Mouse (Mus musculus): ENCODE results near the gene Camkmt. TPM values are rescaled to one million over a fixed set of nuclear protein-coding genes. Genes with fewer than 3 reads are reported as not detected.

Camkmt gene
- polyA plus RNA-seq, 1 experiment from 2014 or later = 16.4 TPM

DNA sequence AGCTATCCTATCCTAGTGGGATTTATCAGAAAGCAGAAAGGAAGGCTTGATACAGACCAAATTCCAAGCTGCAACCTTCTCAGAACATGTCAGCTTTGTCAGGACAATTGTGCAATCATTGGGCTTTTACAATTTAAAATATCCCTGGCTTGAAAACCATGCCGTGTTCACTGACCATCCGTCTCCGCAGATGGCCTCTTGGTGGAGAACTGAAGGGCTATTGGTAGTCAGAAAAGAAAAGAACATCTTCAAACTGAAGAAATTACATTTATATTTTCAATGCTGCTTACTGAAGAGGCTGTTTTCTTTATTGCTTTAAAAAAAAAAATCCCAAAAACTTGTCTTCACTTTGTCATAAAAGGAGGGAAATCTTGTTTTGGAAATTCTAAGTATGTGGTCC is 401.1 kb downstream of the Camkmt start:
- Histone ChIP-seq H3K9me3 (ENCODE audit: control insufficient read depth, low read length) (0 out of 2 replicates have a peak, but pooled peaks cover 7% of the 10 kb centered on the region), H3K4me3 (ENCODE audit: low read length) (no peak overlapping the region), H3K9ac (ENCODE audit: low read depth, low read length) (no peak overlapping the region), H3K4me2 (ENCODE audit: low read depth, low read length) (no peak overlapping the region), H3K36me3 (ENCODE audit: control insufficient read depth, insufficient read depth, low read length) (no peaks in the 10 kb centered on the region), H3K4me1 (ENCODE audit: control insufficient read depth, insufficient read depth, low read length) (peaks cover 2% of the 10 kb centered on the region; the same call in 1 of the 2 replicates), H3K27ac (ENCODE audit: low read length) (no peak overlapping the region), H3K27me3 (replicated peaks; ENCODE audit: control insufficient read depth, insufficient read depth, low read length) (peaks cover 48% of the 10 kb centered on the region)
- 65% methylated on average over 3 of the region's 3 CpGs for WGBS
- ATAC-seq = no peak

DNA sequence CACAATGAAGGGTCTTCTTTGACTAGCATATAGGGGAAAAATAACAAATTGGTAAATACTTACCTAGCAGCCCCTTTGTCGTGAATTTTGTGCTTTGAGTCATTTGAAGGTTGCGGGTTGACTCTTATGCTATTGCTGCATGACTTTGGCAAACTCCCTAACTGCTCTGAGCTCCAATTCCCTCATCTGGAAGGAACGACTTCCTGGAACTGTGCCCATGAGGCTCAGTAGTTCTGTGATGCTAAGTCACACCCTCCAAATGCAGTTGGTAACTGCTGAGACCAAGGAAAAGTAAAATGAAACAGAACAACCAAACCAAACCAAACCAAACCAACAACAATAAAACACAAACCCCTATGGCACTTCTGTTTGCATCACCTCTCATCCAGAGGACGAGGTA is 403.2 kb downstream of the Camkmt start:
- H3K27ac ChIP-seq (ENCODE audit: low read length) = no peak overlapping the region
- peaks cover 33% of the 10 kb centered on the region for H3K27me3 ChIP-seq (replicated peaks; ENCODE audit: control insufficient read depth, insufficient read depth, low read length)
- no peak overlapping the region for H3K4me2 ChIP-seq (ENCODE audit: low read depth, low read length)
- no peaks in the 10 kb centered on the region for H3K36me3 ChIP-seq (ENCODE audit: control insufficient read depth, insufficient read depth, low read length)
- no peak overlapping the region for H3K4me3 ChIP-seq (ENCODE audit: low read length)
- H3K9ac ChIP-seq (ENCODE audit: low read depth, low read length) = no peak overlapping the region
- 0 out of 2 replicates have a peak, but pooled peaks cover 8% of the 10 kb centered on the region for H3K9me3 ChIP-seq (ENCODE audit: control insufficient read depth, low read length)
- no peak for ATAC-seq
- 67% methylated on average over 4 of the region's 4 CpGs for WGBS
- no peaks in the 10 kb centered on the region for H3K4me1 ChIP-seq (ENCODE audit: control insufficient read depth, insufficient read depth, low read length)

DNA sequence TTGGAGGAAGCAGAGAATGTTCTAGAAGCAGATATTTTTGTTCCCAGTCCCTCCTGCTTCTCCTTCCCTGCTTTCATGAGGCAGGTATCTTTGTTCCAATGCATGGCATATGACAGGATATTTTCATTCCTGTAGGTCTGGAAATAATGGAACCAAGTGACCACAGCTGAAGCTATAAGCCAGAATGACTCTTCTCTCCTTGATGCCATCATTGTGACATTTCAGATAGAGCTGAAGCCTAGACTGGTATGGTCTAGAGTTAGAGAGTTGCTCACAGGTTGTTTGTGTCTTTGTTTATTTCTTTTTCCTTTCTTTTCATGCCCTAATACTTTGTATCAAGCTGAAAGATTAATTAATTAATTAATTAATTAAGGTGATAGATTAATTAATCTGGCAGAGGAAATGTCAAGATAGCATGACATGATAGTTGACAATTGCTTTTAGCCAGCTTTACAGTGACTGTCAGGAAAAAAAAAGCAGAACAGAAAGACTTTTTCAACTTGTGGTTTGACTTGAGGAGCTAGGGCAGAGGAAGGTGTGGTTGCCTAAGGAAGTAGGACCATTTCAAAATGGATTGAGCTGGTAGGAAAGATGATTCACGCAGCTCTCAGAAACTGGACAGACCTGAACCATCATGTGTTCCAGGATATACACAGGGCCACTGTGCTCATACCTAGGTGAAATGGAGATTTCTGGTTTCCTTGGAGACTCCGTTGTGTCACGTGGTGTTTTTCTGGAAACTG is 404.8 kb downstream of the Camkmt start:
- no peak overlapping the region for H3K4me2 ChIP-seq (ENCODE audit: low read depth, low read length)
- H3K27ac ChIP-seq (ENCODE audit: low read length) = no peak overlapping the region
- H3K36me3 ChIP-seq (ENCODE audit: control insufficient read depth, insufficient read depth, low read length) = no peaks in the 10 kb centered on the region
- peaks cover 17% of the 10 kb centered on the region for H3K27me3 ChIP-seq (replicated peaks; ENCODE audit: control insufficient read depth, insufficient read depth, low read length)
- 0 out of 2 replicates have a peak, but pooled peaks cover 8% of the 10 kb centered on the region for H3K9me3 ChIP-seq (ENCODE audit: control insufficient read depth, low read length)
- ATAC-seq = no peak
- no peak overlapping the region for H3K4me3 ChIP-seq (ENCODE audit: low read length)
- H3K9ac ChIP-seq (ENCODE audit: low read depth, low read length) = no peak overlapping the region
- 95% methylated on average over 3 of the region's 3 CpGs for WGBS
- no peaks in the 10 kb centered on the region for H3K4me1 ChIP-seq (ENCODE audit: control insufficient read depth, insufficient read depth, low read length)

DNA sequence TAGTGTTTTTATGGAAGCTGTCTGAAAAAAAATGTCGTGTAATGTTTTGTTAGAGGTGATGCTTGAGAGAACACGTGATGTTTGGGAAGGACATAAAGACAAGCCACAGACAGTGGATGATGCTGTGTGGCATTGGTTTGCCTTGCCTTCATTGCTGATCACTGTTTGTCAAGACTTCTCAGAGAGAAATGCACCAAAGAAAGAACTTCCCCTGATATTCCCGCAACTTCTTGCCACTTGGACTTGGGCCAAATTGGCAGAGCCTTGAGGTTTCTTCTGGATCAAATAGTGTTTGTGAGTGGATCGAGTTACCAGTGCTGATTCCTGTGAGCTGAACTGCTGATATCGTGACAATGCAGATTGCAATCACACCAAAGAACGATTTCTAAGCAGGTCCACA is 405.5 kb downstream of the Camkmt start:
- H3K4me2 ChIP-seq (ENCODE audit: low read depth, low read length) = no peak overlapping the region
- whole genome bisulfite sequencing = 84% methylated on average over 6 of the region's 6 CpGs
- ATAC-seq = no peak
- H3K27ac ChIP-seq (ENCODE audit: low read length) = no peak overlapping the region
- no peaks in the 10 kb centered on the region for H3K36me3 ChIP-seq (ENCODE audit: control insufficient read depth, insufficient read depth, low read length)
- no peaks in the 10 kb centered on the region for H3K4me1 ChIP-seq (ENCODE audit: control insufficient read depth, insufficient read depth, low read length)
- H3K9me3 ChIP-seq (ENCODE audit: control insufficient read depth, low read length) = 0 out of 2 replicates have a peak, but pooled peaks cover 8% of the 10 kb centered on the region
- H3K27me3 ChIP-seq (replicated peaks; ENCODE audit: control insufficient read depth, insufficient read depth, low read length) = peaks cover 14% of the 10 kb centered on the region; the same call in 1 of the 2 replicates
- no peak overlapping the region for H3K4me3 ChIP-seq (ENCODE audit: low read length)
- H3K9ac ChIP-seq (ENCODE audit: low read depth, low read length) = no peak overlapping the region

DNA sequence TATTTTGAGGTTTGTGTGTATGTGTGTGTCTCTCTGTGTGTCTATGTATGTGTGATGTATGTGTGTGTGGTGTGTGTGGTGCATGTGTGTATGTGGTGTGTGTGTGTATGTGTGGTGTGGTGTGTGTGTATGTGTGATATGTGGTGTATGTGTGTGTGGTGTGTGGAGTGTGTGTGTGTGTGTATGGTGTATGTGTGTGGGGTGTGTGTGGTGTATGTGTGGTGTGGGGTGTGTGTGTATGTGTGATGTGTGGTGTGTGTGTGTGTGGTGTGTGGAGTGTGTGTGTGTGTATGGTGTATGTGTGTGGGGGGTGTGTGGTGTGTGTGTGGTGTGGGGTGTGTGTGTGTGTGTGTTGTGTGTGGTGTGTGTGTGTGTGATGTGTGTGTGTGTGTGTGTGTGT is 414.5 kb downstream of the Camkmt start:
- H3K4me2 ChIP-seq (ENCODE audit: low read depth, low read length) = no peak overlapping the region
- no peaks in the 10 kb centered on the region for H3K36me3 ChIP-seq (ENCODE audit: control insufficient read depth, insufficient read depth, low read length)
- no peak overlapping the region for H3K9ac ChIP-seq (ENCODE audit: low read depth, low read length)
- H3K27me3 ChIP-seq (replicated peaks; ENCODE audit: control insufficient read depth, insufficient read depth, low read length) = no peaks in the 10 kb centered on the region
- H3K27ac ChIP-seq (ENCODE audit: low read length) = no peak overlapping the region
- H3K4me3 ChIP-seq (ENCODE audit: low read length) = no peak overlapping the region
- no peaks in the 10 kb centered on the region for H3K4me1 ChIP-seq (ENCODE audit: control insufficient read depth, insufficient read depth, low read length)
- H3K9me3 ChIP-seq (ENCODE audit: control insufficient read depth, low read length) = no peaks in the 10 kb centered on the region
- ATAC-seq = no peak

DNA sequence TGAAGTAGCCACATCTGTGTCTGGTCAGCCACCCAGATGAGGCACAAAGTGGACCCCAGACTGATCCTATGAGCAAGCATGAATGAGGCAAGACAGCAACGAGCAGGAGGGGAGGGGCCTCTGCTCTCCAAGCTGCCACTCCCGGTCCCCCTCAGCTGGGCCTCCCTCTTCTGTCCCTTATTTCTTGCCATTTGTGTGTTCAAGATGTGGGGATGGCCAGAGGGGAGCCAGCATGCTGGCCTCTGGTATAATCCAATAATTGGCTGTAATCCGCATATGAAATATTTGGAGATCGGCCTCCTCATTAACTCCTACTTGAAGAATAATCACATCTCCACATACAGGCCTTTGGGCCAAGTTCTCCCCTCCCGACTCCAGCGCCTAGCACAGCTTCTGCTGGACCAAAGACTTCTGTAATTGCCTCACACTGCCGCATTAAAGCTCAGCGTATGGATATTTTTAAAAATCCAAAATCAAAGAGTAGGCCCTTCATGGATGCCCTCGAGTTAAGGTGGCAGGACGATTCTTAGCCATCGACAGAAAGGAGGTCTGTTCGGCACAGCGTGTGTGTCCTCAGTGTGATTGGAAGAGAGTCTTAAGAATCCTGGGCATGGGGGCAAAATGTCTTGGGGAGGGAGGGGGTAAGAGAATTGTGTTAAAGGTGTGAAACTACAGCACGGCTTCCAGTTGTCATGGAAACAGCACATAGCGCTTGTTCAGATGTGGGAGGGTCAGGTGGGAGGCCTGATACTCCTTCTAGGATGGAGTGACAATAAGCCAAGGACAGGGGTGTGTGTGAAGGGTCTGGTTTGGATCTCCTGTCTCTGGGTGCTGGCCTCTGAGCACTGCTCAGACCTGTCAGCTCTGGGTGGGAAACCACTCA is 416.1 kb downstream of the Camkmt start:
- Histone ChIP-seq H3K9ac (ENCODE audit: low read depth, low read length) (no peak overlapping the region), H3K9me3 (ENCODE audit: control insufficient read depth, low read length) (no peaks in the 10 kb centered on the region), H3K27me3 (replicated peaks; ENCODE audit: control insufficient read depth, insufficient read depth, low read length) (no peaks in the 10 kb centered on the region), H3K4me1 (ENCODE audit: control insufficient read depth, insufficient read depth, low read length) (no peaks in the 10 kb centered on the region), H3K27ac (ENCODE audit: low read length) (no peak overlapping the region), H3K4me3 (ENCODE audit: low read length) (no peak overlapping the region), H3K36me3 (ENCODE audit: control insufficient read depth, insufficient read depth, low read length) (no peaks in the 10 kb centered on the region), H3K4me2 (ENCODE audit: low read depth, low read length) (no peak overlapping the region)
- 78% methylated on average over 15 of the region's 15 CpGs for WGBS
- ATAC-seq = no peak

DNA sequence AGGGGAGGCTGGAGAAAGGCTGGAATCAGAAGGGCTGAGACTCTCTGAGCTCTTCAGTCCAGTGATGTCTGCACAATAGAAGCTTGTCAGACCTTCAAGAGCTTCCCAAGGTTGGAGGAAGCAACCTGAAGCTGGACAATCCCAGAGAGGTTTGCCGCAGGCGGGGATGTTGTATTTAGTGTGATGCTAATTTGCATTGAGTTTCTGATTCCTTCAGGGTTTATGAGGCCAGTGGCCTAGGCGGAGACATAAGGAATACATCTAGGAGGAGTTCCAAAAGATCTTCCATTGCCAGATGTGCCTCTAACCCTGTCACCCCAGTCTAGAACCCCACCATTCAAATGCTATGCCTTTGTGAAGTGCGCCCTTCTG is 416.7 kb downstream of the Camkmt start:
- no peak overlapping the region for H3K27ac ChIP-seq (ENCODE audit: low read length)
- no peaks in the 10 kb centered on the region for H3K27me3 ChIP-seq (replicated peaks; ENCODE audit: control insufficient read depth, insufficient read depth, low read length)
- no peak overlapping the region for H3K4me3 ChIP-seq (ENCODE audit: low read length)
- H3K36me3 ChIP-seq (ENCODE audit: control insufficient read depth, insufficient read depth, low read length) = no peaks in the 10 kb centered on the region
- ATAC-seq = no peak
- no peak overlapping the region for H3K4me2 ChIP-seq (ENCODE audit: low read depth, low read length)
- H3K9ac ChIP-seq (ENCODE audit: low read depth, low read length) = no peak overlapping the region
- no peaks in the 10 kb centered on the region for H3K9me3 ChIP-seq (ENCODE audit: control insufficient read depth, low read length)
- H3K4me1 ChIP-seq (ENCODE audit: control insufficient read depth, insufficient read depth, low read length) = no peaks in the 10 kb centered on the region
- WGBS = 92% methylated on average over 4 of the region's 4 CpGs

Other genes with a start within 250 kb of the Camkmt start
- 70.4 and 73.4 TPM in 2 replicates for gene Ppm1b, start 133.8 kb upstream of the Camkmt start, polyA plus RNA-seq (2015; fragmentation: Nextera tagmentation; extraction: Ambion mirVana)
- 72.2 and 109 TPM in 2 replicates for gene Slc3a1, start 62.2 kb upstream of the Camkmt start, polyA plus RNA-seq (2015; fragmentation: Nextera tagmentation; extraction: Ambion mirVana)
- 26.4 and 29.8 TPM in 2 replicates for gene Prepl, start 311 bp upstream of the Camkmt start, polyA plus RNA-seq (2015; fragmentation: Nextera tagmentation; extraction: Ambion mirVana)

All from intestine, embryonic 16.5 days (tissue).